11 mouse cellular contexts compared by ENCODE assay signal in genomic region chr4:129081512-129081911, GRCm38 (mm10). TPM values are rescaled to one million over a fixed set of nuclear protein-coding genes. Genes with fewer than 3 reads are reported as not detected.
DNase-seq lines count a peak whose midpoint lies in the region; ATAC-seq and TF ChIP-seq lines count a peak whose summit lies in the region.
"Had no signal": no experiment of that assay in that cellular context is flagged by ENCODE, and none has a peak within 500 bp of the region (broad histone marks: within the 10 kb centered on the region; RNA-seq: fewer than 3 reads in every experiment).

No protein-coding gene starts in this region.

- TF ChIP-seq POLR2A in lung, adult 2 months (IDR thresholded peaks at IDR 0.05; ENCODE audit: borderline replicate concordance, extremely low read depth, low read depth, low read length) = no peak
- no peak for TF ChIP-seq POLR2A in olfactory bulb, adult 2 months (IDR thresholded peaks at IDR 0.05; ENCODE audit: insufficient read depth, low read depth, low read length)

- no peak overlapping the region for H3K9ac ChIP-seq in lung, embryonic 15.5 days
- H3K9ac ChIP-seq: forebrain, embryonic 15.5 days had no signal

- no peak for TF ChIP-seq CTCF in gastrocnemius, adult 2 months (IDR thresholded peaks at IDR 0.05)
- TF ChIP-seq CTCF in lung, adult 2 months (IDR thresholded peaks at IDR 0.05; ENCODE audit: insufficient read depth, low read length) = no peak
- no peak for TF ChIP-seq CTCF in olfactory bulb, adult 2 months (IDR thresholded peaks at IDR 0.05; ENCODE audit: insufficient read depth, low read depth, low read length)

- H3K4me3 ChIP-seq in gastrocnemius, adult 2 months = no peak overlapping the region
- no peak overlapping the region for H3K4me3 ChIP-seq in lung, embryonic 15.5 days
- H3K4me3 ChIP-seq in lung, adult 2 months (replicated peaks; ENCODE audit: extremely low read depth, low read depth, low read length) = no peak overlapping the region
- no peak overlapping the region for H3K4me3 ChIP-seq in olfactory bulb, adult 2 months (ENCODE audit: insufficient read depth, low read depth, low read length)
- H3K4me3 ChIP-seq: forebrain, embryonic 15.5 days had no signal

- no peaks in the 10 kb centered on the region for H3K27me3 ChIP-seq in lung, embryonic 15.5 days
- H3K27me3 ChIP-seq: forebrain, embryonic 15.5 days had no signal

- DNase-seq in gastrocnemius, adult 2 months = peak; percentile 24
- DNase-seq in gastrocnemius, adult 8-10 months (ENCODE audit: low spot score in 2 of 2) = no peak
- DNase-seq in lung, adult 2 months = no peak
- peak; percentile 84 for DNase-seq in fibroblast of lung, adult 2 months (ENCODE audit: low read depth)
- DNase-seq in thymus, postnatal 4 days = no peak
- no peak for DNase-seq in ovary, postnatal 10 days (ENCODE audit: low spot score)
- DNase-seq: kidney, adult 11 months; liver had no signal

- H3K4me2 ChIP-seq in lung, embryonic 15.5 days = no peak overlapping the region
- H3K4me2 ChIP-seq: forebrain, embryonic 15.5 days had no signal

- H3K9me3 ChIP-seq in lung, embryonic 15.5 days = no peaks in the 10 kb centered on the region
- H3K9me3 ChIP-seq: forebrain, embryonic 15.5 days had no signal

- 75% methylated on average over 6 of the region's 6 CpGs for WGBS in lung, embryonic 15.5 days
- WGBS in lung, adult 2 months = 72% methylated on average over 6 of the region's 6 CpGs
- WGBS in olfactory bulb, adult 2 months = 18% methylated on average over 6 of the region's 6 CpGs

- no peak overlapping the region for H3K27ac ChIP-seq in gastrocnemius, adult 2 months
- H3K27ac ChIP-seq in lung, embryonic 15.5 days = peak overlapping the region; percentile 15
- H3K27ac ChIP-seq in olfactory bulb, adult 2 months (ENCODE audit: insufficient read depth, low read depth, low read length) = 0 out of 2 replicates have a peak overlapping the region, but pooled peaks have one; percentile 9
- H3K27ac ChIP-seq: forebrain, embryonic 15.5 days had no signal

- peaks cover 49% of the 10 kb centered on the region for H3K36me3 ChIP-seq in lung, embryonic 15.5 days

- intact Hi-C loops in gastrocnemius, adult 2 months (cut with DNase I) = no loop called here

- ATAC-seq in lung, embryonic 15.5 days (ENCODE audit: borderline replicate concordance, extremely low read depth, low FRiP score, low TSS enrichment) = no peak
- ATAC-seq: forebrain, embryonic 15.5 days had no signal

- H3K4me1 ChIP-seq in lung, embryonic 15.5 days = peaks cover 15% of the 10 kb centered on the region
- H3K4me1 ChIP-seq in lung, adult 2 months (ENCODE audit: control insufficient read depth, insufficient read depth, low read length) = no peaks in the 10 kb centered on the region
- peaks cover 10% of the 10 kb centered on the region for H3K4me1 ChIP-seq in olfactory bulb, adult 2 months (ENCODE audit: control insufficient read depth, insufficient read depth, low read length)
- H3K4me1 ChIP-seq: forebrain, embryonic 15.5 days had no signal

RNA-seq across cellular contexts. Expression of gene Rnf19b, which starts 23.4 kb away (rescaled TPM):
- 10 to 100 TPM; 22.0 to 24.0 TPM for total RNA-seq in gastrocnemius, adult 2 months (2021)
- 10 to 100 TPM; 23.6 to 27.2 (median 25.0) TPM for total RNA-seq in gastrocnemius, adult 8-10 months (2022)
- 7.3 and 7.6 TPM in 2 replicates for polyA plus RNA-seq in lung, embryonic 15.5 days (2015; fragmentation: Nextera tagmentation; extraction: Ambion mirVana)
- polyA plus RNA-seq in lung, adult 2 months (2012; rRNA removed) = 51.1 and 70.7 TPM in 2 replicates
- polyA plus RNA-seq in olfactory bulb, adult 2 months (2012; ENCODE audit: insufficient read depth, insufficient read length, low replicate concordance, missing spikeins) = not detected in 2 replicates

RNA-seq across cellular contexts. Expression of gene Tmem54, which starts 23.8 kb away (rescaled TPM):
- total RNA-seq in gastrocnemius, adult 2 months (2021) = not detected
- total RNA-seq in gastrocnemius, adult 8-10 months (2022) = not detected
- polyA plus RNA-seq in lung, embryonic 15.5 days (2015; fragmentation: Nextera tagmentation; extraction: Ambion mirVana) = 16.7 and 18.8 TPM in 2 replicates
- polyA plus RNA-seq in lung, adult 2 months (2012; rRNA removed) = 5.8 and 39.0 TPM in 2 replicates
- polyA plus RNA-seq in olfactory bulb, adult 2 months (2012; ENCODE audit: insufficient read depth, insufficient read length, low replicate concordance, missing spikeins) = not detected in 2 replicates
- polyA plus RNA-seq: forebrain, embryonic 15.5 days had no signal

RNA-seq across cellular contexts. Expression of gene Hpca, which starts 40.3 kb away (rescaled TPM):
- not detected for total RNA-seq in gastrocnemius, adult 2 months (2021)
- not detected for total RNA-seq in gastrocnemius, adult 8-10 months (2022)
- polyA plus RNA-seq in lung, embryonic 15.5 days (2015; fragmentation: Nextera tagmentation; extraction: Ambion mirVana) = 2.3 and 2.6 TPM in 2 replicates
- polyA plus RNA-seq in lung, adult 2 months (2012; rRNA removed) = 0.23 TPM in 1 of 2 replicates, not detected in the other
- polyA plus RNA-seq in olfactory bulb, adult 2 months (2012; ENCODE audit: insufficient read depth, insufficient read length, low replicate concordance, missing spikeins) = not detected in 2 replicates

RNA-seq across cellular contexts. Expression of gene Fndc5, which starts 55.3 kb away (rescaled TPM):
- 100 to 1,000 TPM in 1 of 2 experiments, 10 to 100 TPM in 1; 52.1 to 132 TPM for total RNA-seq in gastrocnemius, adult 2 months (2021)
- 10 to 100 TPM; 48.3 to 65.7 (median 58.5) TPM for total RNA-seq in gastrocnemius, adult 8-10 months (2022)
- 2.7 and 3.7 TPM in 2 replicates for polyA plus RNA-seq in lung, embryonic 15.5 days (2015; fragmentation: Nextera tagmentation; extraction: Ambion mirVana)
- 4.5 and 5.5 TPM in 2 replicates for polyA plus RNA-seq in lung, adult 2 months (2012; rRNA removed)
- not detected in 2 replicates for polyA plus RNA-seq in olfactory bulb, adult 2 months (2012; ENCODE audit: insufficient read depth, insufficient read length, low replicate concordance, missing spikeins)

Comparison
In these comparisons a context has a peak if more than half of its experiments do, and no peak if none do; other contexts are left out.
1. DNase-seq: peak in gastrocnemius, adult 2 months (single experiment) and fibroblast of lung, adult 2 months (single experiment); none in gastrocnemius, adult 8-10 months (0 of 2), lung, adult 2 months (single experiment), thymus, postnatal 4 days (single experiment) and ovary, postnatal 10 days (single experiment).